Mouse (Mus musculus) stomach, embryonic 14.5 days (tissue): ENCODE results near the gene Tsr1. TPM values are rescaled to one million over a fixed set of nuclear protein-coding genes. Genes with fewer than 3 reads are reported as not detected.
A peak's percentile ranks its signal among the peaks of the same experiment; 100 is the strongest.

Experiments used
- ATAC-seq: fragments of 200-750 bp; cut with Nextera tagmentation; 2 replicates; pipeline ENCODE4 v1.8.0; 2017; ENCODE audit warnings: low read depth, moderate TSS enrichment; ENCODE audit not compliant: insufficient number of reproducible peaks, insufficient read depth, low FRiP score
- H3K27ac ChIP-seq: fragments of 300-500 bp; sonication (generic); 2 replicates; pipeline ENCODE4 v1.5.1; 2014; ENCODE audit warnings: mild to moderate bottlenecking, low read length, moderate library complexity, mixed read lengths
- H3K27me3 ChIP-seq: fragments of 300-500 bp; sonication (generic); 2 replicates; pipeline ENCODE4 v1.6.1; 2014; ENCODE audit warnings: low read length, control low read depth, mixed read lengths; ENCODE audit not compliant: control insufficient read depth, insufficient read depth
- H3K36me3 ChIP-seq: fragments of 300-500 bp; sonication (generic); 2 replicates; pipeline ENCODE4 v1.6.1; 2014; ENCODE audit warnings: mild to moderate bottlenecking, control low read depth, low read length, moderate library complexity, mixed read lengths; ENCODE audit not compliant: control insufficient read depth, insufficient read depth
- H3K4me1 ChIP-seq: fragments of 300-500 bp; sonication (generic); 2 replicates; pipeline ENCODE4 v1.6.1; 2014; ENCODE audit warnings: low read length, control low read depth, mixed read lengths; ENCODE audit not compliant: control insufficient read depth, insufficient read depth
- H3K4me2 ChIP-seq: fragments of 300-500 bp; sonication (generic); replicated peaks from 2 replicates; pipeline ENCODE4 v1.6.1; 2014; ENCODE audit warnings: low read depth, low read length, control low read depth
- H3K4me3 ChIP-seq: fragments of 300-500 bp; sonication (generic); 2 replicates; pipeline ENCODE4 v1.5.1; 2014; ENCODE audit warnings: low read depth, low read length, control low read depth
- H3K9ac ChIP-seq: fragments of 300-500 bp; sonication (generic); replicated peaks from 2 replicates; pipeline ENCODE4 v1.6.1; 2014; ENCODE audit warnings: low read depth, mild to moderate bottlenecking, control low read depth, low read length, moderate library complexity, mixed read lengths
- H3K9me3 ChIP-seq: fragments of 300-500 bp; sonication (generic); 2 replicates; pipeline ENCODE4 v1.6.1; 2016; ENCODE audit warnings: low read depth, low read length, control low read depth; ENCODE audit not compliant: control insufficient read depth
- WGBS: fragments of 180-500 bp; shearing (Covaris S2); extraction: QIAGEN DNeasy Blood & Tissue Kit; methylation state at CpG from one replicate; pipeline ENCODE4 v1.1.7; 2014; 5-methylcytosine and 5-hydroxymethylcytosine counted together
- microRNA-seq: library from miRNA; unstranded; fragments of <30 nt; microRNA quantifications from one replicate; pipeline ENCODE4, GENCODE M21; 2016
- polyA plus RNA-seq: library from polyadenylated mRNA; unstranded; fragments of >200 nt; fragmentation: Nextera tagmentation; extraction: Ambion mirVana; gene quantifications from 2 replicates; pipeline ENCODE4 v1.2.1, GENCODE M21; 2014

Gene Tsr1
- polyA plus RNA-seq, 1 experiment from 2014 or later = 50.5 TPM

GRCm38 (mm10) chr11:74927236-74927725 is 29.4 kb downstream of the Tsr1 start:
- H3K36me3 ChIP-seq = peaks cover 15% of the 10 kb centered on the region
- no peak for ATAC-seq
- peak overlapping the region; percentile 60; the same call in 1 of the 2 replicates for H3K4me3 ChIP-seq
- peaks cover 12% of the 10 kb centered on the region for H3K4me1 ChIP-seq
- no peak overlapping the region for H3K9ac ChIP-seq
- H3K9me3 ChIP-seq = no peaks in the 10 kb centered on the region
- no peak overlapping the region for H3K27ac ChIP-seq
- 79% methylated on average over 2 of the region's 2 CpGs for WGBS
- H3K27me3 ChIP-seq = no peaks in the 10 kb centered on the region
- H3K4me2 ChIP-seq = peak overlapping the region; percentile 64

- Histone ChIP-seq H3K4me1 (peaks cover 12% of the 10 kb centered on the region), H3K9me3 (no peaks in the 10 kb centered on the region), H3K27me3 (no peaks in the 10 kb centered on the region), H3K27ac (no peak overlapping the region), H3K4me3 (no peak overlapping the region), H3K4me2 (no peak overlapping the region), H3K36me3 (peaks cover 22% of the 10 kb centered on the region), H3K9ac (no peak overlapping the region)
- WGBS = 90% methylated on average over 4 of the region's 4 CpGs
- no peak for ATAC-seq
Observed at GRCm38 (mm10) chr11:74929111-74929510, 31.2 kb downstream of the Tsr1 start.

GRCm38 (mm10) chr11:74930391-74930790 is 32.5 kb downstream of the Tsr1 start:
- Histone ChIP-seq H3K9ac (no peak overlapping the region), H3K4me3 (no peak overlapping the region), H3K36me3 (peaks cover 32% of the 10 kb centered on the region), H3K4me1 (peaks cover 7% of the 10 kb centered on the region; the same call in 1 of the 2 replicates), H3K4me2 (no peak overlapping the region), H3K9me3 (no peaks in the 10 kb centered on the region), H3K27me3 (no peaks in the 10 kb centered on the region), H3K27ac (no peak overlapping the region)
- 90% methylated on average over 7 of the region's 7 CpGs for WGBS
- ATAC-seq = no peak

GRCm38 (mm10) chr11:74946348-74946747 is 48.5 kb downstream of the Tsr1 start:
- Histone ChIP-seq H3K9me3 (no peaks in the 10 kb centered on the region), H3K36me3 (peaks cover 17% of the 10 kb centered on the region), H3K27ac (no peak overlapping the region), H3K9ac (no peak overlapping the region), H3K4me3 (no peak overlapping the region), H3K27me3 (no peaks in the 10 kb centered on the region), H3K4me1 (no peaks in the 10 kb centered on the region), H3K4me2 (no peak overlapping the region)
- no peak for ATAC-seq
- WGBS = 74% methylated on average over 3 of the region's 3 CpGs

GRCm38 (mm10) chr11:74954901-74955300 is 57.0 kb downstream of the Tsr1 start:
- H3K27ac ChIP-seq = no peak overlapping the region; the same call in 1 of the 2 replicates
- H3K36me3 ChIP-seq = peaks cover 14% of the 10 kb centered on the region; the same call in 1 of the 2 replicates
- H3K27me3 ChIP-seq = no peaks in the 10 kb centered on the region
- no peaks in the 10 kb centered on the region for H3K4me1 ChIP-seq
- H3K4me3 ChIP-seq = no peak overlapping the region
- H3K9ac ChIP-seq = no peak overlapping the region
- no peaks in the 10 kb centered on the region for H3K9me3 ChIP-seq
- ATAC-seq = no peak
- H3K4me2 ChIP-seq = no peak overlapping the region

GRCm38 (mm10) chr11:74956006-74956405 is 58.1 kb downstream of the Tsr1 start:
- H3K9me3 ChIP-seq = no peaks in the 10 kb centered on the region
- no peak for ATAC-seq
- no peak overlapping the region for H3K4me3 ChIP-seq

GRCm38 (mm10) chr11:74957600-74957999 is 59.7 kb downstream of the Tsr1 start:
- Histone ChIP-seq H3K9ac (no peak overlapping the region), H3K27ac (no peak overlapping the region), H3K9me3 (no peaks in the 10 kb centered on the region), H3K4me1 (no peaks in the 10 kb centered on the region), H3K27me3 (no peaks in the 10 kb centered on the region), H3K36me3 (peaks cover 10% of the 10 kb centered on the region; the same call in 1 of the 2 replicates), H3K4me2 (no peak overlapping the region), H3K4me3 (no peak overlapping the region)
- no peak for ATAC-seq
- WGBS = 83% methylated on average over 2 of the region's 2 CpGs

More at GRCm38 (mm10) chr11:74956006-74956405, 58.1 kb downstream of the Tsr1 start:
- Histone ChIP-seq H3K4me2 (no peak overlapping the region), H3K9ac (no peak overlapping the region), H3K27ac (no peak overlapping the region), H3K36me3 (peaks cover 14% of the 10 kb centered on the region; the same call in 1 of the 2 replicates), H3K4me1 (no peaks in the 10 kb centered on the region), H3K27me3 (no peaks in the 10 kb centered on the region)

Small RNA genes within 50 kb of the gene (microRNA-seq; reads per million reads assigned to microRNA genes)
- not detected for gene Mir6926

Other genes with a start within 250 kb of the Tsr1 start
- 24.0 and 24.4 TPM in 2 replicates for gene Cluh, start 248.6 kb upstream of the Tsr1 start, polyA plus RNA-seq
- 77.2 and 77.7 TPM in 2 replicates for gene Pafah1b1, start 173.4 kb upstream of the Tsr1 start, polyA plus RNA-seq
- gene Mettl16, start 127.2 kb upstream of the Tsr1 start, polyA plus RNA-seq = 33.5 TPM in 2 replicates
- gene Mnt, start 67.2 kb upstream of the Tsr1 start, polyA plus RNA-seq = 4.3 and 5.3 TPM in 2 replicates
- 6.9 and 8.7 TPM in 2 replicates for gene Sgsm2, start 1.0 kb upstream of the Tsr1 start, polyA plus RNA-seq
- gene Smg6, start 27.8 kb downstream of the Tsr1 start, polyA plus RNA-seq = 18.7 and 19.9 TPM in 2 replicates
- 20.2 and 23.8 TPM in 2 replicates for gene Srr, start 27.9 kb downstream of the Tsr1 start, polyA plus RNA-seq